Mouse (Mus musculus) stomach, postnatal 0 days (tissue): ENCODE measurements around the gene Cmya5.
"Not testable (repeated sequence)": the region's sequence is repeated elsewhere in the genome, so short reads cannot be mapped to it uniquely, and the experiment has no call there.

Source experiments
- CTCF ChIP-seq: IDR thresholded peaks from 2 replicates; pipeline ENCODE4 v1.5.1; 2016; ENCODE audit warnings: antibody characterized with exemption, low read depth, mild to moderate bottlenecking, moderate library complexity
- EP300 ChIP-seq: optimal IDR thresholded peaks from 2 replicates; pipeline ENCODE3; 2016; ENCODE audit warnings: antibody characterized with exemption

DNA sequence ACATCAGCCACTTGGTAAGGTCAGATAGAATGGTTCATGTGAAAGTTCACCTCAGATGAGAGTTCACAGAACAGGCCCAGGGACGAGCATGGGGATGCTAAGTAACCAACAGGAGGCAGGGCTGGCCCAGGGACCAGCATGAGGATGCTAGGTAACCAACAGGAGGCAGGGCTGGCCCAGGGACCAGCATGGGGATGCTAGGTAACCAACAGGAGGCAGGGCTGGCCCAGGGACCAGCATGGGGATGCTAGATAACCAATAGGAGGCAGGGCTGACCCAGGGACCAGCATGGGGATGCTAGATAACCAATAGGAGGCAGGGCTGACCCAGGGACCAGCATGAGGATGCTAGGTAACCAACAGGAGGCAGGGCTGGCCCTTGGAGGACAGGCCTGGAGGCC, 62.2 kb downstream of the Cmya5 start:
- not testable (repeated sequence) for TF ChIP-seq EP300, CTCF
